Mouse (Mus musculus) spleen, adult 2 months (tissue): ENCODE data around the gene Anapc15. TPM values are rescaled to one million over a fixed set of nuclear protein-coding genes. Genes with fewer than 3 reads are reported as not detected.
"Not testable (repeated sequence)": the region's sequence is repeated elsewhere in the genome, so short reads cannot be mapped to it uniquely, and the experiment has no call there.

Experiments used
- DNase-seq, 2 experiments: peaks; one replicate each; pipeline versions ENCODE4 v3.0.0 to v3.0.0-alpha.2; 2012 to 2021; ENCODE audit warnings: low spot score in 2 of 2, low read depth in 1 of 2
- H3K27ac ChIP-seq: fragments of 200-500 bp; 2 replicates; pipeline ENCODE4 v1.5.1; 2012; ENCODE audit warnings: low read length, inconsistent platforms; ENCODE audit not compliant: insufficient read depth
- H3K27me3 ChIP-seq: fragments of 200-500 bp; 2 replicates; pipeline ENCODE4 v1.6.1; 2012; ENCODE audit warnings: mild to moderate bottlenecking, moderate library complexity, low read length, inconsistent platforms; ENCODE audit not compliant: control insufficient read depth, insufficient read depth
- H3K36me3 ChIP-seq: fragments of 200-500 bp; 2 replicates; pipeline ENCODE4 v1.6.1; 2012; ENCODE audit warnings: mild to moderate bottlenecking, low read length, inconsistent platforms; ENCODE audit not compliant: control insufficient read depth, insufficient read depth
- H3K4me1 ChIP-seq: fragments of 200-500 bp; 2 replicates; pipeline ENCODE4 v1.6.1; 2011; ENCODE audit warnings: inconsistent platforms; ENCODE audit not compliant: control insufficient read depth, insufficient read depth, insufficient read length
- H3K4me3 ChIP-seq: fragments of 200-500 bp; 2 replicates; pipeline ENCODE4 v1.5.1; 2011; ENCODE audit warnings: mild to moderate bottlenecking, inconsistent platforms; ENCODE audit not compliant: insufficient read depth, insufficient read length; ENCODE audit errors: extremely low read depth
- CTCF ChIP-seq: fragments of 200-500 bp; IDR thresholded peaks from 2 replicates; pipeline ENCODE4 v1.5.1; 2011; ENCODE audit warnings: mild to moderate bottlenecking, inconsistent platforms; ENCODE audit not compliant: insufficient read depth, insufficient read length, insufficient replicate concordance; ENCODE audit errors: extremely low read depth
- POLR2A ChIP-seq: fragments of 200-500 bp; IDR thresholded peaks from 2 replicates; pipeline ENCODE4 v1.6.1; 2011; ENCODE audit warnings: low read depth, low read length, inconsistent platforms
- WGBS: fragments of 180-500 bp; shearing (Covaris S2); methylation state at CpG from one replicate; pipeline ENCODE4 v1.1.7; 2018; 5-methylcytosine and 5-hydroxymethylcytosine counted together
- polyA plus RNA-seq: library from polyadenylated mRNA; depleted of rRNA; stranded (reverse); fragments of >200 nt; gene quantifications from 2 replicates; pipeline ENCODE4 v1.2.3, GENCODE M21; 2012; rRNA removed

The Anapc15 gene
- polyA plus RNA-seq, 1 experiment, result 37.1 TPM

DNA sequence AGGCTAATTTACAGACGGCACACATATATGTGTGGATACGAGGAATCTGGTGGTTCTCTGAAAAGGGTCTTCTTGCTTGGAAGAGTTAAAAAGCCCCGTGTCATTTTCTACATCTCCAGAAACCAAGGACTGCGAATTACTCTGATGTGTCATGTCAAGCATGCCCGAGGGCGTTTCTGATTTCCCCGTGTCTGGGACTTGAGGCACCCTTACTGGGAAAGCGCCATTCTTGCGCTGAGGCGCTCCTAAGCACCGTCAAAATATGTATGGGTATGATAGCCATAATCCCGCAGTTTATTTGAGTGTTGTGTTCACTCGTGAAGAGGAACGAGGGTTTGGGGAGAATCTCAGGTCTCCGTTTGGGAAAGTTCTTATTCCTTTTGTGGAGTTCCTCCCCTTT is 69.8 kb downstream of the Anapc15 start:
- TF ChIP-seq POLR2A, result no peak
- TF ChIP-seq CTCF, result no peak
- no peaks in the 10 kb centered on the region for H3K27me3 ChIP-seq
- H3K4me1 ChIP-seq, result peaks cover 2% of the 10 kb centered on the region
- H3K36me3 ChIP-seq, result no peaks in the 10 kb centered on the region
- H3K27ac ChIP-seq, result peak overlapping the region; percentile 28
- DNase-seq, result peak; percentile 5 to 9
- 3% methylated on average over 15 of the region's 15 CpGs for WGBS
- H3K4me3 ChIP-seq, result peak overlapping the region; percentile 65

DNA sequence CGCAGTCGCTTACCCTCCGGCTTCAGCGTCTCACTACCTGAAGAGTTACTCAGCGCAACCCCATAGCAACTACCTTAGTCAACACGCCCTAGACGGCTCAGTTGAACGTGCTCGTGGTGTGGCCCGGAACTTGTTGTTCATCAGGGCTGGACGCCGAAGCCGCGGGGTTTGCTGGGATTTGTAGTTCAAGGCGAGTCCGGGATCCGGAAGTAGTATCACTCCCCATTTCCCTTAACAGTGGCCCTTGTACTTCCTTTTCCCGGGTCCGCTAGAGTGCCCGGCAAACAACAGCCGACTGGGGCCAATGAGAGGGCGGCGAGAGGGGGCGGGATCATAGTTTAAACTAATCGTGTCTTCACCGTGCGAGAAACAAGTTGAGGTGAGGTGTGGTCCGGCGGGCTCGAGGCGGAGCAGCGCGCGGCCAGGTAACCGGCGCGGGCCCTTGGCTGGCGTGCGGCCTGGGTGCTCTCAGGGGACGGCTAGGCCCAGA is 70.3 kb downstream of the Anapc15 start, which contains the start of the genes Lrrc51 and Numa1:
Gene Lrrc51, minus strand, starts transcription at position 145 of the 490 bp plus-strand sequence.
Gene Numa1, plus strand, starts transcription at position 361 of the 490 bp plus-strand sequence.
- peak; percentile 96 to 97 for DNase-seq
- H3K4me1 ChIP-seq, result peaks cover 2% of the 10 kb centered on the region
- peak within 1 kb of the TSS; percentile 84 for H3K4me3 ChIP-seq
- WGBS, result under 1% methylated on average over 40 of the region's 40 CpGs
- H3K27me3 ChIP-seq, result no peaks in the 10 kb centered on the region
- TF ChIP-seq CTCF (no peak), POLR2A (no peak; the same call in 1 of the 2 replicates)
- peak within 1 kb of the TSS; percentile 72 for H3K27ac ChIP-seq
- no peaks in the 10 kb centered on the region for H3K36me3 ChIP-seq

DNA sequence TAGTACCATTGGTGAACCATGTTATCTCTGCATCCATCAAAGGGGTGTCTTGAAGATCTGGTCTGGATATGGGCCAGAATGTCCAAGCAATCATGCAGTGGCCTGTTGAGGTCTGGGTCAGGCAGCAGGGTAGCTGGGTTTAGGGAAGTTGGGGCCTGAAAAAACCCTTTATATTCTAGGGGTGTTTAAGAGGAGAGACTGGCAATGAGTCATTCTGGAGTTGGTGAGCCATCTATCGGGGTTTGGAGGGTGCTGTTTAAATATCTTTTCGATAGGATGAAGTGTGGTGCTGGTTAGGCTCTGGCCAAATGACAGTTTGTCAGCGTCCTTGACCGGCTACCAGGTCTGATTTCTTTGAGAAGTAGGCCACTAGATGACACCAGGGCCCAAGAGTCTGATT is 72.4 kb downstream of the Anapc15 start:
- peaks cover 2% of the 10 kb centered on the region for H3K4me1 ChIP-seq

DNA sequence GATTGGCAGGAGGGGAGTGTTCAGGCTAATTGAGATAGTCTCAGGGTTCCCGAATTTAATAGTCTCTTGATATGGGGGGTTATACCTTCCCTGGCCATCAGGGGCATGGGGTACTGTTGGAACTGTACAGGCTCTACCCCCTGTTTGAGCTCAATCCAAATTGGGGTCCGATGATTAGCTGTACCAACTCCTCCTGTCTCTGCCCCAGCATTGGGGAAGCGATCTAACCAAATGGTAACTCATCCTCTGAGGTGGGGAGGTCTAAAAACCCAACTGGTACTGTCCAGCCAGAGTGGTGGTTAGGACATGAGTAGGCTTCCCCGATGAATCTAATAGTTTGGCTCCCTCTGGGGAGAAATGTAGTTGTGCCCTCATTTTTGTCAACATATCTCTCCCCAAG is 73.5 kb downstream of the Anapc15 start:
- Histone ChIP-seq H3K4me1 (peaks cover 2% of the 10 kb centered on the region), H3K27ac (no peak overlapping the region), H3K4me3 (no peak overlapping the region), H3K36me3 (no peaks in the 10 kb centered on the region), H3K27me3 (no peaks in the 10 kb centered on the region)
- WGBS, result 95% methylated on average over 4 of the region's 4 CpGs
- TF ChIP-seq CTCF (no peak), POLR2A (no peak)
- no peak for DNase-seq

More for the DNA sequence above, 72.4 kb downstream of the Anapc15 start:
- no peak for DNase-seq
- WGBS, result 81% methylated on average over 4 of the region's 4 CpGs
- Histone ChIP-seq H3K27me3 (no peaks in the 10 kb centered on the region), H3K27ac (no peak overlapping the region), H3K4me3 (no peak overlapping the region), H3K36me3 (no peaks in the 10 kb centered on the region)
- no peak for TF ChIP-seq POLR2A
- TF ChIP-seq CTCF, result no peak

DNA sequence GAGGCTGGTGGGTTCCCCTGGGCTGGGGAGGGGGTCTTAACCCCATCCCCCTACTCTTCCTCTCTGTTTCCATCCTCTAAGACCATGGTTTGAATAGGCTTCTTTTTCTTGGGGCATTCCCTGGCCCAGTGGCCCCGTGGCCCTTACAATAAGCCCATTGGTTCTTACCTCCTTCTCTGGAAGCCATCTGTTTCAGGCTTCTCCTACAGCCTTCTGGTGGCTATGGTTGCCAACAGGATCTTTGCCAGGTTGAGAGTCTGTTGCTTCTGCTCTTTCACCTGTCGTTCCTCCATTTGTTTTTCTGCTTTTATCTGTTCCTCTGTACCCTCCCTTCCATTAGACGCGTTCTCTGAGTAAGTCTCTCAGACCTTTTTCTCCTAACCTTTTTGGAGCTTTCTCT is 74.1 kb downstream of the Anapc15 start:
- H3K4me3 ChIP-seq, result no peak overlapping the region
- H3K27ac ChIP-seq, result no peak overlapping the region
- no peaks in the 10 kb centered on the region for H3K27me3 ChIP-seq
- H3K4me1 ChIP-seq, result peaks cover 2% of the 10 kb centered on the region
- DNase-seq, result no peak
- no peak for TF ChIP-seq POLR2A
- no peak for TF ChIP-seq CTCF
- 96% methylated on average over 4 of the region's 4 CpGs for WGBS
- H3K36me3 ChIP-seq, result no peaks in the 10 kb centered on the region

DNA sequence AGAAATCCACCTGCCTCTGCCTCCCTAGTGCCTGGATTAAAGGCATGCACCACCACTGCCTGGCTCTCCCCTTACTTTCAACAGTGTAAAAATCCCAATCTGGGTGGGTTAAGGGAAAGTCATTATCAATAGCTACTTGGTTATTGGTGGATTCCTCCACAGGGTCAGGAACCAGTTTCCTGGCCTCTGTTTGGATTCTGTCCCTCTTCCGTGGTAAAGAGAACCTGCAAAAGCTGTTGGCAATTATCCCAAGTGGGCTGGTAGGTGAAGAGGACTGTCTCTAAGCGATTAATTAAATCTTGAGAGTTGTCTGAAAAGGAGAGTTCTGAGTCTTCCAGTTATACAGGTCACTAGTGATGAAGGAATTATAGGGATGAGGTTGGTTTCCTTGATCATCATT is 74.8 kb downstream of the Anapc15 start:
- no peak overlapping the region for H3K27ac ChIP-seq
- DNase-seq, result no peak
- H3K36me3 ChIP-seq, result no peaks in the 10 kb centered on the region
- H3K4me3 ChIP-seq, result no peak overlapping the region
- 94% methylated on average over 2 of the region's 2 CpGs for WGBS
- TF ChIP-seq CTCF (no peak), POLR2A (no peak)
- peaks cover 2% of the 10 kb centered on the region; the same call in 1 of the 2 replicates for H3K4me1 ChIP-seq
- H3K27me3 ChIP-seq, result no peaks in the 10 kb centered on the region

DNA sequence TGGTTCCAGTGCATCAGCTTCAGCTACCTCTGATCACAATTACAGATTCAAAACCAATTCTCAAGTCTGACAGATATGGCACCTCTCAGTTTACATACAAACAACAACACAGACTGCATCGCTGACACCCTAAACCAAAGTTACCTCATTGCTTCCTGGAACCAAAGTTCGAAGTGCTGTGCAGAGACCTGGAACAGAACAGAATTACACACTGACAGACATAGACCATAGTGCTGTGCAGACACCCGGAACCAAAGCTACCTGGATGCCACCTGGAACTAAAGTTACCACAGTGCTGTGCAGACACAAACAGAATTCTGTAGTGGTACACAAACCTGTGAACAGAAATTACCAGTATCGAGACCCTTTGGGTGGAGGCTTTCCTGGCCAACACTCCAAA is 76.2 kb downstream of the Anapc15 start:
- Histone ChIP-seq H3K4me3 (no peak overlapping the region), H3K27me3 (no peaks in the 10 kb centered on the region), H3K27ac (no peak overlapping the region), H3K36me3 (no peaks in the 10 kb centered on the region), H3K4me1 (peaks cover under 1% of the 10 kb centered on the region; the same call in 1 of the 2 replicates)
- WGBS, result 89% methylated on average over 4 of the region's 4 CpGs
- TF ChIP-seq CTCF (no peak), POLR2A (no peak)
- no peak for DNase-seq

DNA sequence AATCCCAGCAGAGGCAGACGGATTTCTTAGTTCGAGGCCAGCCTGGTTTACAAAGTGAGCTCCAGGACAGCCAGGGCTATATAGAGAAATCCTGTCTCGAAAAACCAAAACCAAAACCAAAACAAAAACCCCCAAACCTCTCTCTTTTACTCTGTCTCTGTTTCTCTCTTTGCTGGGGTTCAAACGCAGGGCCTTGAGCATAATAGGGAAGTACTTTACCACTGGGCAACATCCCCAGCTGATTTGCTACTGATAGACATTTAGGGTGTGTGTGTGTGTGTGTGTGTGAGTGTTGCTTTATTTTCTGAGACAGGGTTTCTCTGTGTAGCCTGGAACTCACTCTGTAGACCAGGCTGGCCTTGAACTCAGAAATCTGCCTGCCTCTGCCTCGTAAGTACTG is 85.5 kb downstream of the Anapc15 start:
- not testable (repeated sequence) for H3K4me3 ChIP-seq, H3K36me3 ChIP-seq, H3K4me1 ChIP-seq, H3K27me3 ChIP-seq
- WGBS, result 32% methylated on average over 5 of the region's 5 CpGs
- H3K27ac ChIP-seq, result peak overlapping the region; percentile 67
- peak in 1 of 2 experiments; percentile 32 for DNase-seq

Other genes with a start within 250 kb of the Anapc15 start
- gene Clpb, start 200.1 kb upstream of the Anapc15 start, polyA plus RNA-seq, result 6.5 TPM in 2 replicates
- 0.07 TPM in 1 of 2 replicates, not detected in the other for gene Phox2a, start 45.4 kb upstream of the Anapc15 start, polyA plus RNA-seq
- gene Inppl1, start 25.5 kb upstream of the Anapc15 start, polyA plus RNA-seq, result 43.3 and 54.4 TPM in 2 replicates
- 0.75 and 1.4 TPM in 2 replicates for gene Folr2, start 6.5 kb upstream of the Anapc15 start, polyA plus RNA-seq
- gene Folr1, start 7.1 kb downstream of the Anapc15 start, polyA plus RNA-seq, result 0.51 and 0.76 TPM in 2 replicates
- gene Lamtor1, start 42.2 kb downstream of the Anapc15 start, polyA plus RNA-seq, result 117 and 136 TPM in 2 replicates
- gene Tomt, start 42.6 kb downstream of the Anapc15 start, polyA plus RNA-seq, result 0.07 and 0.15 TPM in 2 replicates
- 2.5 and 2.8 TPM in 2 replicates for gene Lrrc51, start 70.2 kb downstream of the Anapc15 start, polyA plus RNA-seq
- 89.8 and 96.9 TPM in 2 replicates for gene Numa1, start 70.4 kb downstream of the Anapc15 start, polyA plus RNA-seq
- 24.5 and 27.4 TPM in 2 replicates for gene Il18bp, start 155.0 kb downstream of the Anapc15 start, polyA plus RNA-seq
- 14.2 and 17.7 TPM in 2 replicates for gene Rnf121, start 201.8 kb downstream of the Anapc15 start, polyA plus RNA-seq
- 18.3 and 21.5 TPM in 2 replicates for gene Xndc1, start 201.8 kb downstream of the Anapc15 start, polyA plus RNA-seq
- 2.6 and 4.9 TPM in 2 replicates for gene Xntrpc, start 202.0 kb downstream of the Anapc15 start, polyA plus RNA-seq
- gene Trpc2, start 219.4 kb downstream of the Anapc15 start, polyA plus RNA-seq, result 0.42 and 2.0 TPM in 2 replicates
- gene Art1, start 238.0 kb downstream of the Anapc15 start, polyA plus RNA-seq, result 0.13 and 0.15 TPM in 2 replicates
- gene Art5, start 245.8 kb downstream of the Anapc15 start, polyA plus RNA-seq, result 0.09 and 0.26 TPM in 2 replicates